Comparison of ENCODE assay signal across 9 mouse cellular contexts in genomic region chr6:30896986-30897327, GRCm38 (mm10). TPM values are rescaled to one million over a fixed set of nuclear protein-coding genes. Genes with fewer than 3 reads are reported as not detected.
DNase-seq lines count a peak whose midpoint lies in the region; ATAC-seq and TF ChIP-seq lines count a peak whose summit lies in the region.
"Had no signal": no experiment of that assay in that cellular context is flagged by ENCODE, and none has a peak within 500 bp of the region (broad histone marks: within the 10 kb centered on the region; RNA-seq: fewer than 3 reads in every experiment).

No protein-coding gene starts in this region.

- TF ChIP-seq EP300 in MEL (IDR thresholded peaks at IDR 0.05; ENCODE audit: low read depth in 1 of 2, low read length in 2 of 2), result no peak
- no peak for TF ChIP-seq EP300 in liver, postnatal 0 days (IDR thresholded peaks at IDR 0.05; ENCODE audit: low read depth)

- TF ChIP-seq RAD21 in MEL (IDR thresholded peaks at IDR 0.05; ENCODE audit: low read depth, low read length), result no peak

- H3K9me3 ChIP-seq in heart, embryonic 15.5 days (replicated peaks), result no peaks in the 10 kb centered on the region
- H3K9me3 ChIP-seq in MEL (replicated peaks; ENCODE audit: insufficient read depth, low read length), result no peaks in the 10 kb centered on the region
- H3K9me3 ChIP-seq in forebrain, postnatal 0 days (ENCODE audit: low read length), result no peaks in the 10 kb centered on the region
- no peaks in the 10 kb centered on the region for H3K9me3 ChIP-seq in liver, postnatal 0 days (ENCODE audit: low read length)

- H3K36me3 ChIP-seq in heart, embryonic 15.5 days, result no peaks in the 10 kb centered on the region
- H3K36me3 ChIP-seq in MEL (ENCODE audit: control insufficient read depth in 1 of 2, insufficient read depth in 2 of 2, low read length in 2 of 2), result peaks cover 0 to 5% of the 10 kb centered on the region in 2 experiments; a peak in 2 of 4 replicates
- H3K36me3 ChIP-seq in forebrain, postnatal 0 days (ENCODE audit: insufficient read depth), result no peaks in the 10 kb centered on the region
- H3K36me3 ChIP-seq in liver, postnatal 0 days (replicated peaks; ENCODE audit: insufficient read depth, low read length), result no peaks in the 10 kb centered on the region

- intact Hi-C loops in gastrocnemius, postnatal 14 days (cut with DNase I; ENCODE audit: low total_unique reads), result no loop called here

- no peaks in the 10 kb centered on the region for H3K27me3 ChIP-seq in heart, embryonic 15.5 days
- H3K27me3 ChIP-seq in MEL (ENCODE audit: control insufficient read depth in 1 of 2, insufficient read depth in 2 of 2, low read length in 2 of 2), result no peaks in the 10 kb centered on the region; a peak in 1 of 4 replicates
- no peaks in the 10 kb centered on the region for H3K27me3 ChIP-seq in forebrain, postnatal 0 days (ENCODE audit: insufficient read depth, low read length)
- no peaks in the 10 kb centered on the region for H3K27me3 ChIP-seq in liver, postnatal 0 days (ENCODE audit: insufficient read depth, low read length)

- H3K79me2 ChIP-seq in MEL (ENCODE audit: control insufficient read depth, insufficient read depth, low read length, poor library complexity), result peaks cover 3% of the 10 kb centered on the region; the same call in 1 of the 2 replicates

- peak overlapping the region; percentile 91 for H3K4me3 ChIP-seq in heart, embryonic 15.5 days
- peak overlapping the region; percentile 51 to 55 for H3K4me3 ChIP-seq in MEL (ENCODE audit: control insufficient read depth in 1 of 2, insufficient read depth in 1 of 2, low read depth in 2 of 2, low read length in 2 of 2)
- H3K4me3 ChIP-seq in forebrain, postnatal 0 days (ENCODE audit: low read depth, low read length), result peak overlapping the region; percentile 81
- H3K4me3 ChIP-seq in liver, postnatal 0 days (ENCODE audit: low read depth, low read length), result peak overlapping the region; percentile 74

- no peak for ATAC-seq in heart, embryonic 15.5 days (replicated peaks; ENCODE audit: insufficient number of reproducible peaks, insufficient read depth, low FRiP score, low read depth)
- no peak for ATAC-seq in forebrain, postnatal 0 days
- no peak for ATAC-seq in liver, postnatal 0 days
- ATAC-seq in granulocyte monocyte progenitor cell, adult 5-6 weeks (replicated peaks; ENCODE audit: poor library complexity, severe bottlenecking), result no peak

- DNase-seq in heart, adult 9 months (ENCODE audit: low spot score in 2 of 2), result no peak
- no peak for DNase-seq in MEL (ENCODE audit: low read depth, low spot score)
- no peak for DNase-seq in forebrain, postnatal 0 days
- DNase-seq in liver, postnatal 0 days, result no peak
- no peak for DNase-seq in gastrocnemius, postnatal 14 days
- no peak for DNase-seq in kidney, adult 8-10 months

- WGBS in heart, embryonic 15.5 days, result 15% methylated on average over 8 of the region's 8 CpGs
- WGBS in forebrain, postnatal 0 days, result 16% methylated on average over 8 of the region's 8 CpGs
- 22% methylated on average over 8 of the region's 8 CpGs for WGBS in liver, postnatal 0 days (ENCODE audit: insufficient replicate concordance)

- peak overlapping the region; percentile 99 for H3K27ac ChIP-seq in heart, embryonic 15.5 days
- peak overlapping the region; percentile 29; the same call in 1 of the 2 replicates for H3K27ac ChIP-seq in MEL (ENCODE audit: control insufficient read depth, low read depth, low read length)
- peak overlapping the region; percentile 93 for H3K27ac ChIP-seq in forebrain, postnatal 0 days (ENCODE audit: low read depth, low read length)
- H3K27ac ChIP-seq in liver, postnatal 0 days (ENCODE audit: low read depth), result peak overlapping the region; percentile 4; the same call in 1 of the 2 replicates

- peaks cover 13% of the 10 kb centered on the region for H3K4me1 ChIP-seq in heart, embryonic 15.5 days (replicated peaks)
- H3K4me1 ChIP-seq in MEL (ENCODE audit: control insufficient read depth in 1 of 2, insufficient read depth in 2 of 2, low read length in 2 of 2), result peaks cover 2 to 11% of the 10 kb centered on the region in 2 experiments
- H3K4me1 ChIP-seq in forebrain, postnatal 0 days (ENCODE audit: insufficient read depth), result 0 out of 2 replicates have a peak, but pooled peaks cover 4% of the 10 kb centered on the region
- peaks cover 7% of the 10 kb centered on the region for H3K4me1 ChIP-seq in liver, postnatal 0 days (ENCODE audit: insufficient read depth)

- peak overlapping the region; percentile 80 for H3K4me2 ChIP-seq in heart, embryonic 15.5 days
- H3K4me2 ChIP-seq in forebrain, postnatal 0 days (ENCODE audit: low read depth), result peak overlapping the region; percentile 62
- H3K4me2 ChIP-seq in liver, postnatal 0 days (ENCODE audit: low read depth, low read length), result peak overlapping the region; percentile 75

- no peak for TF ChIP-seq CTCF in MEL (IDR thresholded peaks at IDR 0.05 in 2 of 3, conservative IDR thresholded peaks at IDR 0.05 in 1 of 3; ENCODE audit: control insufficient read depth in 1 of 3, insufficient read depth in 1 of 3, low read depth in 2 of 3, low read length in 3 of 3, poor library complexity in 1 of 3, severe bottlenecking in 1 of 3)
- no peak for TF ChIP-seq CTCF in forebrain, postnatal 0 days (IDR thresholded peaks at IDR 0.05; ENCODE audit: low read depth)
- TF ChIP-seq CTCF in liver, postnatal 0 days (IDR thresholded peaks at IDR 0.05; ENCODE audit: low read depth), result no peak

- peak overlapping the region; percentile 87 for H3K9ac ChIP-seq in heart, embryonic 15.5 days
- H3K9ac ChIP-seq in MEL (ENCODE audit: control insufficient read depth, low read depth, low read length, poor library complexity, severe bottlenecking), result peak overlapping the region; percentile 64
- peak overlapping the region; percentile 84 for H3K9ac ChIP-seq in forebrain, postnatal 0 days
- peak overlapping the region; percentile 7; the same call in 1 of the 2 replicates for H3K9ac ChIP-seq in liver, postnatal 0 days (replicated peaks)

- no peak for TF ChIP-seq POLR2A in MEL (IDR thresholded peaks at IDR 0.05; ENCODE audit: control insufficient read depth in 1 of 2, insufficient read depth in 1 of 2, low read depth in 1 of 2, low read length in 2 of 2, poor library complexity in 1 of 2)

TF ChIP-seq in MEL, 35 proteins besides CTCF, POLR2A, EP300 and RAD21:
- TF ChIP-seq MXI1 (IDR thresholded peaks at IDR 0.05; ENCODE audit: low read depth, low read length) (no peak), HCFC1 (IDR thresholded peaks at IDR 0.05; ENCODE audit: low read depth, low read length) (no peak), NRF1 (IDR thresholded peaks at IDR 0.05; ENCODE audit: insufficient read depth, low read depth, low read length, poor library complexity, severe bottlenecking) (no peak), SMC3 (IDR thresholded peaks at IDR 0.05; ENCODE audit: low read depth, low read length) (no peak), MYC (IDR thresholded peaks at IDR 0.05; ENCODE audit: low read depth, low read length) (no peak), CHD2 (IDR thresholded peaks at IDR 0.05; ENCODE audit: low read length) (no peak), USF2 (IDR thresholded peaks at IDR 0.05; ENCODE audit: borderline replicate concordance in 1 of 2, insufficient read depth in 1 of 2, low read depth in 1 of 2, low read length in 2 of 2) (no peak), ELF1 (IDR thresholded peaks at IDR 0.05; ENCODE audit: low read depth, low read length) (no peak), MYB (IDR thresholded peaks at IDR 0.05; ENCODE audit: low read depth, low read length) (no peak), MAFK (IDR thresholded peaks at IDR 0.05; ENCODE audit: borderline replicate concordance, low read depth, low read length) (no peak), ZMIZ1 (IDR thresholded peaks at IDR 0.05; ENCODE audit: low read depth, low read length) (no peak), JUND (IDR thresholded peaks at IDR 0.05; ENCODE audit: low read depth, low read length) (no peak), POLR2AphosphoS5 (IDR thresholded peaks at IDR 0.05; ENCODE audit: borderline replicate concordance, low read depth, low read length) (no peak), UBTF (IDR thresholded peaks at IDR 0.05; ENCODE audit: borderline replicate concordance, insufficient read depth, low read depth, low read length) (no peak), MAX (IDR thresholded peaks at IDR 0.05; ENCODE audit: low read length) (no peak), TBP (IDR thresholded peaks at IDR 0.05; ENCODE audit: low read depth, low read length) (no peak), MEF2A (IDR thresholded peaks at IDR 0.05; ENCODE audit: extremely low read depth, insufficient replicate concordance, low read depth, low read length, poor library complexity, severe bottlenecking) (no peak)

RNA-seq across cellular contexts. Expression of gene Copg2, which starts 0.4 kb away (rescaled TPM):
- polyA plus RNA-seq in heart, embryonic 15.5 days (2015; fragmentation: Nextera tagmentation; extraction: Ambion mirVana), result 19.2 and 19.6 TPM in 2 replicates
- total RNA-seq in MEL (2012; rRNA removed), result 14.8 and 16.0 TPM in 2 replicates
- polyA plus RNA-seq in MEL (2012; ENCODE audit: insufficient read depth in 1 of 2, insufficient read length in 2 of 2, low read depth in 1 of 2, low replicate concordance in 2 of 2, missing spikeins in 1 of 2), result 10 to 100 TPM in 1 of 2 experiments, not detected in 1; 20.3 TPM
- total RNA-seq in forebrain, postnatal 0 days (2014; rRNA removed), result 55.9 and 73.0 TPM in 2 replicates
- 22.2 and 24.1 TPM in 2 replicates for polyA plus RNA-seq in forebrain, postnatal 0 days (2015; fragmentation: Nextera tagmentation; extraction: Ambion mirVana)
- polyA plus RNA-seq in liver, postnatal 0 days (2015; fragmentation: Nextera tagmentation; extraction: Ambion mirVana), result 6.3 and 6.6 TPM in 2 replicates
- 17.4 and 23.8 TPM in 2 replicates for total RNA-seq in granulocyte monocyte progenitor cell, adult 5-6 weeks (2014; fragmentation: Nextera tagmentation)
- total RNA-seq in granulocyte monocyte progenitor cell, adult 5-6 weeks (2017), result 40.1 and 44.7 TPM in 2 replicates
- 10 to 100 TPM; 25.1 to 25.7 TPM for total RNA-seq in gastrocnemius, postnatal 14 days (2021)

RNA-seq across cellular contexts. Expression of gene Tsga13, which starts 18.4 kb away (rescaled TPM):
- 0.21 and 0.30 TPM in 2 replicates for polyA plus RNA-seq in heart, embryonic 15.5 days (2015; fragmentation: Nextera tagmentation; extraction: Ambion mirVana)
- total RNA-seq in MEL (2012; rRNA removed), result not detected in 2 replicates
- not detected for polyA plus RNA-seq in MEL (2012; ENCODE audit: insufficient read depth in 1 of 2, insufficient read length in 2 of 2, low read depth in 1 of 2, low replicate concordance in 2 of 2, missing spikeins in 1 of 2)
- 0.15 TPM in 1 of 2 replicates, not detected in the other for total RNA-seq in forebrain, postnatal 0 days (2014; rRNA removed)
- 0.43 and 0.74 TPM in 2 replicates for polyA plus RNA-seq in forebrain, postnatal 0 days (2015; fragmentation: Nextera tagmentation; extraction: Ambion mirVana)
- polyA plus RNA-seq in liver, postnatal 0 days (2015; fragmentation: Nextera tagmentation; extraction: Ambion mirVana), result not detected in 2 replicates
- not detected in 2 replicates for total RNA-seq in granulocyte monocyte progenitor cell, adult 5-6 weeks (2014; fragmentation: Nextera tagmentation)
- not detected in 2 replicates for total RNA-seq in granulocyte monocyte progenitor cell, adult 5-6 weeks (2017)
- not detected for total RNA-seq in gastrocnemius, postnatal 14 days (2021)
- total RNA-seq: hematopoietic stem cell, adult 5-6 weeks had no signal

Comparison
In these comparisons a context has a peak if more than half of its experiments do, and no peak if none do; other contexts are left out.
1. H3K27ac ChIP-seq: peak in every context shown above with its lines; median percentile 99 in heart, embryonic 15.5 days; 93 in forebrain, postnatal 0 days; 29 in MEL; 4 in liver, postnatal 0 days.
2. H3K9ac ChIP-seq: peak in every context shown above with its lines; median percentile 87 in heart, embryonic 15.5 days; 84 in forebrain, postnatal 0 days; 64 in MEL; 7 in liver, postnatal 0 days.